Mouse (Mus musculus): Measurements from ENCODE around the gene Olfr1261. TPM values are rescaled to one million over a fixed set of nuclear protein-coding genes. Genes with fewer than 3 reads are reported as not detected.

The Olfr1261 gene
- total RNA-seq (2021), result not detected
- long read RNA-seq, experiment 1, result 0 reads
- long read RNA-seq, experiment 2, result 0 reads

- no peak for DNase-seq
- intact Hi-C loops (cut with DNase I), result no loop called here
Observed at GRCm38 (mm10) chr2:89990921-89991320, at the start of gene Olfr1261. TSS of gene Olfr1261 (plus strand) at chr2:89991221.

GRCm38 (mm10) chr2:89948564-89948963 lies 42.5 kb upstream of the Olfr1261 start, which contains the start of gene Olfr1259:
TSS of gene Olfr1259 (minus strand) at chr2:89948664.
- intact Hi-C loops (cut with DNase I), result no loop called here
- DNase-seq, result no peak

- intact Hi-C loops (cut with DNase I), result no loop called here
- no peak for DNase-seq
Observed at GRCm38 (mm10) chr2:89974184-89974583, 16.8 kb upstream of the Olfr1261 start, which contains the start of gene Olfr1260. TSS of gene Olfr1260 (plus strand) at chr2:89974340.

- no peak for DNase-seq
- intact Hi-C loops (cut with DNase I), result no loop called here
Observed at GRCm38 (mm10) chr2:89977709-89978108, 13.3 kb upstream of the Olfr1261 start.

GRCm38 (mm10) chr2:89999845-90000244 lies 8.8 kb downstream of the Olfr1261 start, which contains the start of gene Olfr1262:
TSS of gene Olfr1262 (plus strand) at chr2:90000145.
- intact Hi-C loops (cut with DNase I), result no loop called here

GRCm38 (mm10) chr2:90011831-90012230 lies 20.8 kb downstream of the Olfr1261 start, which contains the start of gene Olfr1263:
TSS of gene Olfr1263 (plus strand) at chr2:90012131.
- intact Hi-C loops (cut with DNase I), result no loop called here
- DNase-seq, result no peak

More at GRCm38 (mm10) chr2:89999845-90000244, 8.8 kb downstream of the Olfr1261 start, which contains the start of gene Olfr1262:
- DNase-seq, result no peak

- DNase-seq, result no peak
Observed at GRCm38 (mm10) chr2:90025477-90025876, 34.5 kb downstream of the Olfr1261 start, which contains the start of gene Olfr1264. TSS of gene Olfr1264 (minus strand) at chr2:90025577.

GRCm38 (mm10) chr2:90035037-90035436 lies 44.0 kb downstream of the Olfr1261 start, which contains the start of gene Olfr1265:
TSS of gene Olfr1265 (plus strand) at chr2:90035337.
- intact Hi-C loops (cut with DNase I), result no loop called here
- no peak for DNase-seq

More at GRCm38 (mm10) chr2:90025477-90025876, 34.5 kb downstream of the Olfr1261 start, which contains the start of gene Olfr1264:
- intact Hi-C loops (cut with DNase I), result no loop called here

Other genes starting within 250 kb of the Olfr1261 start
- gene Olfr1253, start 234.1 kb upstream of the Olfr1261 start, total RNA-seq (2021), result not detected
- gene Olfr1254, start 197.6 kb upstream of the Olfr1261 start, total RNA-seq (2021), result not detected
- not detected for gene Olfr1255, start 179.2 kb upstream of the Olfr1261 start, total RNA-seq (2021)
- gene Olfr1256, start 149.7 kb upstream of the Olfr1261 start, total RNA-seq (2021), result not detected
- not detected for gene Olfr48, start 143.0 kb upstream of the Olfr1261 start, total RNA-seq (2021)
- not detected for gene Olfr1257, start 112.8 kb upstream of the Olfr1261 start, total RNA-seq (2021)
- gene Olfr1258, start 63.9 kb upstream of the Olfr1261 start, total RNA-seq (2021), result not detected
- gene Olfr1259, start 42.6 kb upstream of the Olfr1261 start, total RNA-seq (2021), result not detected
- gene Olfr1260, start 16.9 kb upstream of the Olfr1261 start, total RNA-seq (2021), result not detected
- not detected for gene Olfr1262, start 8.9 kb downstream of the Olfr1261 start, total RNA-seq (2021)
- gene Olfr1263, start 20.9 kb downstream of the Olfr1261 start, total RNA-seq (2021), result not detected
- gene Olfr1264, start 34.4 kb downstream of the Olfr1261 start, total RNA-seq (2021), result not detected
- not detected for gene Olfr1265, start 44.1 kb downstream of the Olfr1261 start, total RNA-seq (2021)
- not detected for gene Olfr140, start 72.4 kb downstream of the Olfr1261 start, total RNA-seq (2021)
- not detected for gene Olfr1269, start 130.2 kb downstream of the Olfr1261 start, total RNA-seq (2021)
- gene Olfr32, start 151.1 kb downstream of the Olfr1261 start, total RNA-seq (2021), result not detected
- gene Olfr1270, start 161.9 kb downstream of the Olfr1261 start, total RNA-seq (2021), result not detected
- not detected for gene Olfr1506, start 233.3 kb downstream of the Olfr1261 start, total RNA-seq (2021)

All from gastrocnemius, postnatal 36 days (tissue).